Comparison of ENCODE assay signal across 9 mouse cellular contexts in genomic region chr17:46856471-46857360, GRCm38 (mm10). TPM values are rescaled to one million over a fixed set of nuclear protein-coding genes. Genes with fewer than 3 reads are reported as not detected.
DNase-seq lines count a peak whose midpoint lies in the region; ATAC-seq and TF ChIP-seq lines count a peak whose summit lies in the region.
"Had no signal": no experiment of that assay in that cellular context is flagged by ENCODE, and none has a peak within 500 bp of the region (broad histone marks: within the 10 kb centered on the region; RNA-seq: fewer than 3 reads in every experiment).

No protein-coding gene starts in this region.

- H3K9me3 ChIP-seq in ES-E14 (ENCODE audit: control insufficient read depth, insufficient read depth, low read depth, low read length), result no peaks in the 10 kb centered on the region
- no peaks in the 10 kb centered on the region for H3K9me3 ChIP-seq in forebrain, postnatal 0 days (ENCODE audit: low read length)
- no peaks in the 10 kb centered on the region for H3K9me3 ChIP-seq in hindbrain, embryonic 10.5 days

- in situ Hi-C loops in ES-E14 (cut with MboI; ENCODE audit: low sequenced_read_pairs in 2 of 2, unreplicated experiment in 2 of 2), result no loop called here

- H3K9ac ChIP-seq in ES-E14 (ENCODE audit: insufficient read depth, low read depth, low read length, poor library complexity, severe bottlenecking), result peak overlapping the region; percentile 86
- peak overlapping the region; percentile 100 for H3K9ac ChIP-seq in forebrain, postnatal 0 days

- peak overlapping the region; percentile 97 for H3K27ac ChIP-seq in ES-E14 (ENCODE audit: insufficient read depth, low read depth, low read length, poor library complexity, severe bottlenecking)
- peak overlapping the region; percentile 100 for H3K27ac ChIP-seq in forebrain, postnatal 0 days (ENCODE audit: low read depth, low read length)
- H3K27ac ChIP-seq in hindbrain, embryonic 10.5 days, result peak overlapping the region; percentile 100

- H3K27me3 ChIP-seq in forebrain, postnatal 0 days (ENCODE audit: insufficient read depth, low read length), result no peaks in the 10 kb centered on the region
- H3K27me3 ChIP-seq in hindbrain, embryonic 10.5 days (ENCODE audit: insufficient read depth, poor library complexity, severe bottlenecking), result no peaks in the 10 kb centered on the region

- H3K4me3 ChIP-seq in ES-E14 (ENCODE audit: insufficient read depth in 1 of 2, low read depth in 1 of 2, low read length in 2 of 2, poor library complexity in 1 of 2, severe bottlenecking in 1 of 2), result peak overlapping the region; percentile 77 to 94
- peak overlapping the region; percentile 96 for H3K4me3 ChIP-seq in forebrain, postnatal 0 days (ENCODE audit: low read depth, low read length)
- H3K4me3 ChIP-seq in hindbrain, embryonic 10.5 days, result peak overlapping the region; percentile 94

- WGBS in forebrain, postnatal 0 days, result 1% methylated on average over 86 of the region's 87 CpGs
- under 1% methylated on average over 87 of the region's 87 CpGs for WGBS in hindbrain, embryonic 10.5 days

- peak overlapping the region; percentile 59 for H3K4me2 ChIP-seq in forebrain, postnatal 0 days (ENCODE audit: low read depth)

- DNase-seq in ES-E14 (ENCODE audit: low read depth, low spot score), result no peak
- DNase-seq in cerebellum, adult 18-20 months, result peak; percentile 77 to 93
- peak; percentile 90 for DNase-seq in forebrain, postnatal 0 days
- peak; percentile 65 for DNase-seq in hindbrain, embryonic 10.5 days (ENCODE audit: low spot score)
- DNase-seq in layer of hippocampus, postnatal 25 days (ENCODE audit: extremely low spot score in 1 of 2, low spot score in 1 of 2), result peak; percentile 82 to 84
- DNase-seq in lung, postnatal 14 days, result peak; percentile 89
- DNase-seq in retina, adult 2 months (ENCODE audit: low read depth, low spot score), result peak; percentile 73
- DNase-seq in thymus, postnatal 25 days, result peak; percentile 76

- H3K36me3 ChIP-seq in ES-E14 (ENCODE audit: control insufficient read depth, insufficient read depth, low read length, poor library complexity, severe bottlenecking), result no peaks in the 10 kb centered on the region
- no peaks in the 10 kb centered on the region for H3K36me3 ChIP-seq in forebrain, postnatal 0 days (ENCODE audit: insufficient read depth)
- no peaks in the 10 kb centered on the region for H3K36me3 ChIP-seq in hindbrain, embryonic 10.5 days

- no peak for TF ChIP-seq CTCF in forebrain, postnatal 0 days (IDR thresholded peaks at IDR 0.05; ENCODE audit: low read depth)

- ATAC-seq in forebrain, postnatal 0 days, result peak; percentile 21; the same call in 1 of the 2 replicates

- H3K4me1 ChIP-seq in ES-E14 (ENCODE audit: control insufficient read depth in 2 of 2, insufficient read depth in 2 of 2, low read length in 2 of 2, poor library complexity in 1 of 2), result peaks cover 5 to 11% of the 10 kb centered on the region in 2 experiments; a peak in 3 of 4 replicates
- H3K4me1 ChIP-seq in forebrain, postnatal 0 days (ENCODE audit: insufficient read depth), result peaks cover 15% of the 10 kb centered on the region
- H3K4me1 ChIP-seq in hindbrain, embryonic 10.5 days (replicated peaks), result peaks cover 42% of the 10 kb centered on the region

TF ChIP-seq in ES-E14, 5 proteins besides CTCF, POLR2A, EP300 and RAD21:
- TF ChIP-seq ZC3H11A (IDR thresholded peaks at IDR 0.05; ENCODE audit: borderline replicate concordance, low read depth, low read length) (no peak), MAFK (IDR thresholded peaks at IDR 0.05; ENCODE audit: insufficient read depth, low read depth, low read length) (no peak), HCFC1 (IDR thresholded peaks at IDR 0.05; ENCODE audit: borderline replicate concordance, insufficient read depth, low read length) (no peak), CHD2 (IDR thresholded peaks at IDR 0.05; ENCODE audit: low read depth, low read length) (no peak), ZNF384 (IDR thresholded peaks at IDR 0.05; ENCODE audit: low read depth, low read length) (no peak)

RNA-seq across cellular contexts. Expression of gene Bicral, which starts 1.6 kb away (rescaled TPM):
- 20.2 and 27.1 TPM in 2 replicates for total RNA-seq in ES-E14 (2012; rRNA removed)
- 17.4 and 36.7 TPM in 2 replicates for total RNA-seq in forebrain, postnatal 0 days (2014; rRNA removed)
- polyA plus RNA-seq in forebrain, postnatal 0 days (2015; fragmentation: Nextera tagmentation; extraction: Ambion mirVana), result 3.8 and 6.7 TPM in 2 replicates
- polyA plus RNA-seq in hindbrain, embryonic 10.5 days (2016; fragmentation: Nextera tagmentation; extraction: Ambion mirVana), result 3.8 and 4.2 TPM in 2 replicates
- 10 to 100 TPM; 47.5 to 60.3 TPM for total RNA-seq in layer of hippocampus, postnatal 25 days (2021)

RNA-seq across cellular contexts. Expression of gene Tbcc, which starts 33.8 kb away (rescaled TPM):
- 20.5 and 30.0 TPM in 2 replicates for total RNA-seq in ES-E14 (2012; rRNA removed)
- total RNA-seq in forebrain, postnatal 0 days (2014; rRNA removed), result 46.2 and 63.4 TPM in 2 replicates
- polyA plus RNA-seq in forebrain, postnatal 0 days (2015; fragmentation: Nextera tagmentation; extraction: Ambion mirVana), result 52.2 and 53.0 TPM in 2 replicates
- 55.1 and 80.2 TPM in 2 replicates for polyA plus RNA-seq in hindbrain, embryonic 10.5 days (2016; fragmentation: Nextera tagmentation; extraction: Ambion mirVana)
- total RNA-seq in layer of hippocampus, postnatal 25 days (2021), result 10 to 100 TPM; 34.6 to 36.7 TPM

RNA-seq across cellular contexts. Expression of gene Prph2, which starts 53.5 kb away (rescaled TPM):
- total RNA-seq in ES-E14 (2012; rRNA removed), result 0.18 and 0.48 TPM in 2 replicates
- 0.14 TPM in 1 of 2 replicates, not detected in the other for total RNA-seq in forebrain, postnatal 0 days (2014; rRNA removed)
- polyA plus RNA-seq in forebrain, postnatal 0 days (2015; fragmentation: Nextera tagmentation; extraction: Ambion mirVana), result not detected in 2 replicates
- not detected in 2 replicates for polyA plus RNA-seq in hindbrain, embryonic 10.5 days (2016; fragmentation: Nextera tagmentation; extraction: Ambion mirVana)
- total RNA-seq in layer of hippocampus, postnatal 25 days (2021), result not detected
- polyA plus RNA-seq: frontal cortex, adult 2 months had no signal
